Mouse (Mus musculus): ENCODE results near the gene Cox10. TPM values are rescaled to one million over a fixed set of nuclear protein-coding genes. Genes with fewer than 3 reads are reported as not detected.
"Not testable (repeated sequence)": the region's sequence is repeated elsewhere in the genome, so short reads cannot be mapped to it uniquely, and the experiment has no call there.

Cox10 gene
- polyA plus RNA-seq (2016; fragmentation: Nextera tagmentation; extraction: Ambion mirVana): 33.8 and 37.8 TPM in 2 replicates

GRCm38 (mm10) chr11:64078956-64079726 is at the start of gene Cox10:
Gene Cox10, minus strand, starts transcription at chr11:64079468.
- peaks cover 11% of the 10 kb centered on the region for H3K4me1 ChIP-seq
- DNase-seq (ENCODE audit: low spot score): peak; percentile 91
- no peaks in the 10 kb centered on the region for H3K27me3 ChIP-seq (ENCODE audit: insufficient read depth, poor library complexity, severe bottlenecking)
- peak within 1 kb of the TSS; percentile 87 for H3K4me3 ChIP-seq
- no peaks in the 10 kb centered on the region for H3K9me3 ChIP-seq
- H3K27ac ChIP-seq: peak within 1 kb of the TSS; percentile 96
- H3K36me3 ChIP-seq: peaks cover 15% of the 10 kb centered on the region
- WGBS: under 1% methylated on average over 44 of the region's 45 CpGs

GRCm38 (mm10) chr11:64128016-64128415 is 48.7 kb upstream of the Cox10 start:
- WGBS: 53% methylated on average over 9 of the region's 9 CpGs
- no peak overlapping the region for H3K27ac ChIP-seq
- DNase-seq (ENCODE audit: low spot score): no peak

GRCm38 (mm10) chr11:64125471-64125870 is 46.2 kb upstream of the Cox10 start:
- H3K4me3 ChIP-seq: no peak overlapping the region

More at GRCm38 (mm10) chr11:64128016-64128415, 48.7 kb upstream of the Cox10 start:
- H3K27me3 ChIP-seq (ENCODE audit: insufficient read depth, poor library complexity, severe bottlenecking): peaks cover 27% of the 10 kb centered on the region; the same call in 1 of the 2 replicates
- H3K4me3 ChIP-seq: no peak overlapping the region
- H3K36me3 ChIP-seq: no peaks in the 10 kb centered on the region
- no peaks in the 10 kb centered on the region; the same call in 1 of the 2 replicates for H3K4me1 ChIP-seq
- H3K9me3 ChIP-seq: no peaks in the 10 kb centered on the region

GRCm38 (mm10) chr11:64123174-64123573 is 43.9 kb upstream of the Cox10 start:
- not testable (repeated sequence) for H3K9me3 ChIP-seq; H3K4me3 ChIP-seq; DNase-seq (ENCODE audit: low spot score); H3K4me1 ChIP-seq; H3K36me3 ChIP-seq; H3K27ac ChIP-seq
- 38% methylated on average over 6 of the region's 6 CpGs for WGBS
- H3K27me3 ChIP-seq (ENCODE audit: insufficient read depth, poor library complexity, severe bottlenecking): peaks cover 22% of the 10 kb centered on the region; the same call in 1 of the 2 replicates

More at GRCm38 (mm10) chr11:64125471-64125870, 46.2 kb upstream of the Cox10 start:
- Histone ChIP-seq H3K9me3 (no peaks in the 10 kb centered on the region), H3K27me3 (ENCODE audit: insufficient read depth, poor library complexity, severe bottlenecking) (peaks cover 22% of the 10 kb centered on the region; the same call in 1 of the 2 replicates), H3K27ac (no peak overlapping the region), H3K4me1 (peaks cover 4% of the 10 kb centered on the region), H3K36me3 (no peaks in the 10 kb centered on the region)
- 50% methylated on average over 2 of the region's 2 CpGs for WGBS
- DNase-seq (ENCODE audit: low spot score): no peak

- Histone ChIP-seq H3K9me3 (no peaks in the 10 kb centered on the region), H3K27ac (no peak overlapping the region), H3K4me3 (no peak overlapping the region), H3K27me3 (ENCODE audit: insufficient read depth, poor library complexity, severe bottlenecking) (no peaks in the 10 kb centered on the region), H3K36me3 (no peaks in the 10 kb centered on the region), H3K4me1 (no peaks in the 10 kb centered on the region)
- DNase-seq (ENCODE audit: low spot score): no peak
- 83% methylated on average over 4 of the region's 4 CpGs for WGBS
Observed at GRCm38 (mm10) chr11:64116711-64117110, 37.4 kb upstream of the Cox10 start.

- Histone ChIP-seq H3K4me1 (no peaks in the 10 kb centered on the region), H3K27me3 (ENCODE audit: insufficient read depth, poor library complexity, severe bottlenecking) (no peaks in the 10 kb centered on the region), H3K27ac (no peak overlapping the region), H3K9me3 (no peaks in the 10 kb centered on the region), H3K36me3 (no peaks in the 10 kb centered on the region), H3K4me3 (no peak overlapping the region)
- WGBS: 88% methylated on average over 2 of the region's 2 CpGs
- no peak for DNase-seq (ENCODE audit: low spot score)
Observed at GRCm38 (mm10) chr11:64115822-64116221, 36.6 kb upstream of the Cox10 start.

GRCm38 (mm10) chr11:64115101-64115500 is 35.8 kb upstream of the Cox10 start:
- H3K27me3 ChIP-seq (ENCODE audit: insufficient read depth, poor library complexity, severe bottlenecking): no peaks in the 10 kb centered on the region
- 75% methylated on average over 9 of the region's 9 CpGs for WGBS
- H3K9me3 ChIP-seq: no peaks in the 10 kb centered on the region
- DNase-seq (ENCODE audit: low spot score): no peak
- no peaks in the 10 kb centered on the region for H3K36me3 ChIP-seq
- no peak overlapping the region for H3K4me3 ChIP-seq
- no peaks in the 10 kb centered on the region for H3K4me1 ChIP-seq
- H3K27ac ChIP-seq: no peak overlapping the region

GRCm38 (mm10) chr11:64100060-64100459 is 20.8 kb upstream of the Cox10 start:
- WGBS: 85% methylated on average over 5 of the region's 5 CpGs
- H3K9me3 ChIP-seq: no peaks in the 10 kb centered on the region
- H3K4me1 ChIP-seq: no peaks in the 10 kb centered on the region
- no peaks in the 10 kb centered on the region for H3K36me3 ChIP-seq
- DNase-seq (ENCODE audit: low spot score): no peak
- no peak overlapping the region for H3K27ac ChIP-seq
- peaks cover 4% of the 10 kb centered on the region; the same call in 1 of the 2 replicates for H3K27me3 ChIP-seq (ENCODE audit: insufficient read depth, poor library complexity, severe bottlenecking)
- H3K4me3 ChIP-seq: no peak overlapping the region

GRCm38 (mm10) chr11:64093058-64093457 is 13.8 kb upstream of the Cox10 start:
- no peak overlapping the region for H3K4me3 ChIP-seq
- DNase-seq (ENCODE audit: low spot score): no peak
- H3K27ac ChIP-seq: no peak overlapping the region
- H3K9me3 ChIP-seq: no peaks in the 10 kb centered on the region
- H3K4me1 ChIP-seq: no peaks in the 10 kb centered on the region
- 89% methylated on average over 4 of the region's 4 CpGs for WGBS
- H3K27me3 ChIP-seq (ENCODE audit: insufficient read depth, poor library complexity, severe bottlenecking): no peaks in the 10 kb centered on the region
- H3K36me3 ChIP-seq: no peaks in the 10 kb centered on the region

GRCm38 (mm10) chr11:64091150-64091549 is 11.9 kb upstream of the Cox10 start:
- Histone ChIP-seq H3K36me3 (no peaks in the 10 kb centered on the region), H3K27me3 (ENCODE audit: insufficient read depth, poor library complexity, severe bottlenecking) (no peaks in the 10 kb centered on the region), H3K4me3 (no peak overlapping the region), H3K4me1 (no peaks in the 10 kb centered on the region), H3K27ac (no peak overlapping the region), H3K9me3 (no peaks in the 10 kb centered on the region)
- DNase-seq (ENCODE audit: low spot score): no peak
- WGBS: 76% methylated on average over 7 of the region's 7 CpGs

- H3K27me3 ChIP-seq (ENCODE audit: insufficient read depth, poor library complexity, severe bottlenecking): no peaks in the 10 kb centered on the region
- H3K36me3 ChIP-seq: no peaks in the 10 kb centered on the region
- no peaks in the 10 kb centered on the region for H3K9me3 ChIP-seq
- WGBS: 64% methylated on average over 2 of the region's 2 CpGs
- H3K27ac ChIP-seq: no peak overlapping the region
- DNase-seq (ENCODE audit: low spot score): no peak
- H3K4me1 ChIP-seq: no peaks in the 10 kb centered on the region
- H3K4me3 ChIP-seq: no peak overlapping the region
Observed at GRCm38 (mm10) chr11:64089682-64090081, 10.4 kb upstream of the Cox10 start.

- no peaks in the 10 kb centered on the region for H3K4me1 ChIP-seq
- H3K4me3 ChIP-seq: no peak overlapping the region
- H3K27me3 ChIP-seq (ENCODE audit: insufficient read depth, poor library complexity, severe bottlenecking): no peaks in the 10 kb centered on the region
- 77% methylated on average over 5 of the region's 5 CpGs for WGBS
- no peaks in the 10 kb centered on the region for H3K9me3 ChIP-seq
- peak; percentile 13 for DNase-seq (ENCODE audit: low spot score)
- H3K27ac ChIP-seq: no peak overlapping the region
- H3K36me3 ChIP-seq: peaks cover 12% of the 10 kb centered on the region
Observed at GRCm38 (mm10) chr11:64085888-64086287, 6.6 kb upstream of the Cox10 start.

- Histone ChIP-seq H3K4me1 (peaks cover 11% of the 10 kb centered on the region), H3K4me3 (peak overlapping the region; percentile 87), H3K36me3 (peaks cover 15% of the 10 kb centered on the region), H3K9me3 (no peaks in the 10 kb centered on the region), H3K27me3 (ENCODE audit: insufficient read depth, poor library complexity, severe bottlenecking) (no peaks in the 10 kb centered on the region), H3K27ac (peak overlapping the region; percentile 96)
- WGBS: 0% methylated on average over 8 of the region's 8 CpGs
- DNase-seq (ENCODE audit: low spot score): no peak
Observed at GRCm38 (mm10) chr11:64079727-64080081, 436 bp upstream of the Cox10 start.

Measured in heart, embryonic 10.5 days (tissue).